Mouse (Mus musculus) right cerebral cortex, adult 18-20 months (tissue): ENCODE data around the gene Kif18b.
A peak's percentile ranks its signal among the peaks of the same experiment; 100 is the strongest.

Source experiments
- DNase-seq: peaks from one replicate; pipeline ENCODE4 v3.0.0; 2022; ENCODE audit warnings: mixed read lengths

Kif18b gene

DNA sequence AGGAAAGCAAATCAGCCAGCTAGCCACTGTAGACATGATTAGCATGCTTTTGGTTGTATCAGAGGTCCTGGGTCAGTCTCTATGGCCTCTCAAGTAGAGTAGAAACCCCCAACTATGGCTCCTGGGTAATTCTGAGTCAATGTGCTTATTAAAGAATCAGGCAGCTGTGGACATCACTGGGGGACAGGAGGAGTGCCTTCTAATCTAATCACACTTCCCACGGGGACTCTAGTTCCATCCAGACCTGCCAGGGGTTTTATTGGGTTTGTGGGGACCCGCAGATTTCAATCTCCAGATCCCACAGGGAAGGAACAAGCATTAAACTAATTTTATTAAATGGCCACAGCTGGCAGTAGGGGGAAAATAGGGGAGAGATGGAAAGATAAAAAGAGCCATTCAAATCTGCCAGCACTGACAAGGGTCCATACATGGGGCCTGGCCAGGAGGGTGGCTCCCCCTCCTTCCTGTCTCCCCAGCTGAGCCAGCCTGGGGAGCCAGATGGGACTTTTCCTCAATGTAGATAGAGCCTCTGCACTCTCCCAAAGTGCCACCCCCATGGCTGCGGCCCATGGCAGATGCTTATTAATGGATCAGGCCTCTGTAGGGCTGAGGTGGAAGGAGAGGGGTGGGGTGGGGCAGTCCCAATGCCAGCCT lies 12.7 kb upstream of the Kif18b start:
- DNase-seq = no peak

DNA sequence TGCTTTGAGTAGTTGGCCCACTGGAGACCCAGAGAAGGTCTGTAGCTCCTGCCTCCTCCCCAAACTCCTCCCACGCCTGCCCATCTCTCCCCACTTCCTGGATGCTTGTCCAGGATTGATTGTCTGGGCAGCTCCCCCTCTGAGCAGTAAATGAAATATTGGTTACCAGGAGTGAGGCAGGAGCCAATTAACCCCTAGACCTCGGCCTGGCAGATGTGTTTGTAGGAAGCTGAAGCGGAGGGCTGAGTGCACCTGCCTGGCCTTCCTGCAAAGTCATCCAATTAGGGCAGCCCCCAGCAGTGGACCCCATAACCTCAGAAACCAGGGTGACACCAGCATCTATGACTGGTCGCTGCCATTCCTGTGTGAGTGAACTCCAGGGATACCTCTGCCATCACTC lies 11.3 kb upstream of the Kif18b start:
- DNase-seq = no peak

DNA sequence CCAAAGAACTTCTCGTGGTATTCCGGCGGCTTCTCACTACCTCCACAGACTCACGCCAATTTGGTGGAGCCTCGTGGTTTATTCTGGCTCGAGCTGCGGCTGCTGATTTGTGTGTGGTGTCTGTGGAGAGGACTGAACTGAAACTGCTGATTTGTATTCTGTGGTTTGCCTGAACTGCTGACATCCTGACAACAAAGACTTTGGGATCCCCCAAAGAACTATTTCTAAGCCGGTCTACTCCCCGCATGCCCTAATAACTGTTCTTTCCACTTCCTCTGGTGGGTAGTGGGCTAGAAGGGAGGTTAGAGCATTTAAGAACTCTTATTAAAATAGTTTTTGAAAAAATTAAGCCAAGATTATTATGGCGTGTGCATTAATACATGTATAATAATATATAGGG lies 5.7 kb upstream of the Kif18b start:
- no peak for DNase-seq

DNA sequence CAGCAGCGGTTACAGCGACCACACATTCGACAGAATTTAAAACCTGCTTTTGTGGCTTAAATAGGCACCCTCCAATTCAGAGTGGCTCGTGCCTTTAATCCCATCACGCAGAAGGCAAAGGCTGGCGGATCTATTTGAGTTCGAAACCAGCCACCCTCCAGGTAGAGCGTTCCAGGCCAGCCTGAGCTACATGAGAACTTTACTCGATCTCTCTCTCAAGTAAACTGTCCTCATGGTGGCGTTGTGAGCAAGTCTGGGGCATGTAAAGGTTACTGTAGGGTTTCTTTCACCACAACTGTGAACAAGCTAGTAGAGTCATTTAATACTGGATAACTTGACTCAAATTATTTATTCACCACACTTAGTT lies 410 bp upstream of the Kif18b start:
- no peak for DNase-seq

DNA sequence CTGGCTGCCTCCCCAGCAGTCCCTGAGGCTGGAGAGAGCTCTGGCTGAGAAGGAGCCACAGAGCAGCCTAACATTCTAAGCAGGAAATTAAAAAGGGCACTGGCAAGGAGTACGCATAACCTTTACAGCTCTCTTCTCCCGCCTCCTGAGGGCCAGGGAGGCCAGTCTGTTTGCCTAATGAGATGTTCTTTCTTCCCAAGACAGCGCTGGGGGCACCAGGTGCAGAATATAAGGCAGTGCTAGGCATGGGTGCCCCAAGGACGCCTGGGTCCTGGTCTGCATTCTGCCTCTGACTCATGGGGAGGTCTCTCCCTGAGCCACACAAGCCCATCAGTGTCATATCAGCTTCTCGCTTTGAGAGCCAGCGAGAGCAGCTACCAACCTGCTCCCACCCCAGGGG lies 3.4 kb downstream of the Kif18b start:
- no peak for DNase-seq

DNA sequence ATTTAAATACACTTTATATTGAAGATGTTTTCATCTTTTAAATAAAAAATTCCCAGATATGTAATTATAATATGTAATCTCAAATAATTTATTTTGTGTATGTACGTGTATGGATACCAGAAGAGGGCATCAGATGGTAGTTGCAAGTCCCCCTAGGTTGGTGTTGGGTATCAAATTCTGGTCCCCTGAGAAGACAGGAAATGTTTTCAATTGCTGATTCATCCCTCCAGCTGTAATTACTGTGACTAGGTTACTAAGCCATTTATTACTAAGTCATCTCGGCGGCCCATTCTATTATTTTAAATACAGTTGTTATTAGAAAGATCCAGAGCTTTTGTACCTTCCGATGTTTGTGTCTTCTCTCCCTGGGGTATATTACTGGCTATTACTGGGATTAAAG lies 6.8 kb downstream of the Kif18b start:
- no peak for DNase-seq

DNA sequence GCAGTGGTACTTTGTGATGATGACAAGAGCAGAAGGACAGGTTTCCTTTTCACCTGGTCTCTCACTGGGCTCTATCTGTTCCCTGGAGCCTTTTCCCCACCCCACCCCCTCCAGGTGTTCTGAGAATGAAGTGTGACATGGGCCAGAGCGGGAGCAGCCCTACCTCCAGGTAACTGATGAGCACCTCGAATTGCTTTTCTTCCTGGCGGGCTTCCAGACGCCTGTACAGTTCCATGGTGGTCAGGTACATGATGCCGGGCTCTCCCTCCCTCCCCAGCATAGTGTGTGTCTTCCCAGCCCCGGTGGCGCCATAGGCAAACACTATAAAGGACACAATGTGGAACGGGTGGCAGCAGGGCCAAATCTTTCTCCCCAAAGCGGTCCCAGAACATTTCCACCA lies 9.5 kb downstream of the Kif18b start:
- DNase-seq = no peak

DNA sequence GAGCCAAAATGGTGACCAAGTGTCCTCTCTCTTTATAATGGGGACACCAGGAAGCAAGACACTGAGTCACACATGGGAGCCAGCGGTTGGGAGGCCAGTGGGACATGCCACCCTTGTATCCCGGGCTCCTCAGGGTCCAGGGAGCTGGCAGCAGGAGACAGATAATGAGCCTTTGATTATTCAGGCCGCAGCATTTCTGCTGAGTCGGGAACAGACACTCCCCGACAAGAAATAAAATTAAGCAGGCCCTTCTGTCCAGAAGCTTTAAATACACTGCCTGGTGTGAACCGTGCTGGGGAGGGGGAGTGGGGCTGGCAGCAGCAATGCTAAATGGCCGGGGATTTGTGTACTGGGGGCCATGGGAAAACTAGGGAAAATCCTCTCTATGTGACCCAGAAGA lies 13.5 kb downstream of the Kif18b start:
- no peak for DNase-seq

DNA sequence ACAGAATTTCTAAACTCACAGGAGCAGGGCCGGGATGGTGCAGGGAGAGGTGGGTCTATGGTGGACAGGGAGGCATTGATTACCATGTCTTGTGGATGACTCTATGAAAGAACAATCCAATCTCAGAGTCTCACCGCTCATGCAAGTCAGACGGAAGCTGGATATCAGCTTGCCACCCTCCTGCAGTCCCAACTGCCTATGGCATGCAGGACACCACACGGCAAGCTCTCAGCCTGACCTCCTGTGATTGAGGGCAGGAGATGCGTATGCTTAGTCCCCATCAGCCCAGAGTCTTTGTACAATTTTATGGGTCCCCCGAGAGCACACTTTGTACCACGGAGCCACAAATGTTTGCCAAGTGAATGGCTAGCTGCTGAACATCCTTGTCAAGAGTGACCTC lies 21.3 kb downstream of the Kif18b start:
- DNase-seq = no peak

DNA sequence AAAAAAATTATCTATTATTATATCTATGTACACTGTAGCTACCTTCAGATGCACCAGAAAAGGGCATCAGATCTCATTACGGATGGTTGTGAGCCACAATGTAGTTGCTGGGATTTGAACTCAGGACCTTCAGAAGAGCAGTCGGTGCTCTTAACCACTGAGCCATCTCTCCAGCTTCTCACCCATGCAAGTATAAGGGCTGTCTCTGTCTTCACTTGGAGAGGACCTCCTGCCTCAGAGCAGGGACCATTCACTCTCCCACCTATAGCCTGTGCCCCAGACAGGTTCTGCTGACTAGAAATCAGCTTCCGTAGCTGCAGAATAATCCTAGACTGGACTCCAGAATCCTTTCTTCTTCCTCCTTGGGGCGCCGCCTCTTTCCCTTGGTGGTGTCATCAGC lies 22.8 kb downstream of the Kif18b start:
- DNase-seq = no peak

DNA sequence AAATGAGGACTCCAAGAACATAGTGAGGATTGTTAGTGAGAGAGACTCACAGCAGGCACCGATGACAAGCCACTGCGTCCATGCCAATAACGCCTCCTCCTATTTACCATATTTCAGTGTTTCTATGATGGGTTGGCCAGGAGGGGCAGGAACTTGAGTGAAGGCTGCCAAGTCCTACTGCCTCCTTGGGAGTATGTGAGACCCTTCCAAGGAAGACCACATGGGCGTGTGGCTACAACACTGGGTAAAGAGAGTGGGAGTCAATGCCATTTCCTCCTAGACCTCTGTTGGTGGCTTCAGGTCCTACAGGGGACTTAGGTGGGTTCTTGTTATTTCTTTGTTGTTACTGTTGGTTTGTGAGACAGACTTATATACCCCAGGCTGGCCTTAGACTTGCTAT lies 23.7 kb downstream of the Kif18b start:
- DNase-seq = no peak

DNA sequence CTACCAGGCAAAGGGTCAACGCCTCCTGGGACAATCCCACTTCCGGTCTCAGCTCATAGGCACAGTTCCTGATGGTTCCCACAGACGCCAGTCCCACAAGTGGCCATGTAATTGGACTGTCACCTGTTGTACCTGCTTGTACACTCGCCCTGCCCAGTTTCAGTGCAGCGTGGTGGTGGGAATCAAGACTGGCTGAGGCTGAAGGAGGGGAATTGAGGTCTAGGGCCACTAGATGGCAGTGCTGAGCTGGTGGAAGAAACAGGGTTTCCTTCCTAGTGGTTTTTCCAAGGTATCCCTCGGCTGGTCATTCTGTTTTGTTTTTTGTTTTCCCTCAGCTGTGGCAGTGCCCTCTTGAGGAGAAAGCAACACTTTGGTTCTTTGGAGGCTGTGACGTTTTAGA lies 24.2 kb downstream of the Kif18b start, which contains the start of gene Gfap:
Gene Gfap, minus strand, starts transcription at position 150 of the 400 bp plus-strand sequence.
- DNase-seq = peak; percentile 65

DNA sequence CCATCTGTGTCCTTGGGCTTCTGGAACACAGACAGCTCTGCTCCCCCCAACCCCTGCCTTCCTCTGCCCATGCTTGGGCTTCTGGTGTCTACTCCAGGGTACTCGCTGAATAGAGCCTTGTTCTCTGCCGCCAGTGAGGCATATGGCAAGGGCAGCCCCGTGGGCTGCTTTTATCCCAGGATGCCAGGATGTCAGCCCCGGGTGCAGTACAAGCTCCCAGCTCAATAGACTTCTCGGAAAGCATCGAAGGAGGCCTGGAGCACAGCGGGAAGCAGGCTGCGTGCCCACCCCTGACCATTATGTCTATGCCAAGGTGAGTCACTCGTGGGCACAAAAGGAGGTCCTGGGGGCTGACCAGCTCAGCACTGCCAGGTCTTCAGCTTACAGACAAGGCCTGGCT lies 26.5 kb downstream of the Kif18b start:
- peak; percentile 31 for DNase-seq

DNA sequence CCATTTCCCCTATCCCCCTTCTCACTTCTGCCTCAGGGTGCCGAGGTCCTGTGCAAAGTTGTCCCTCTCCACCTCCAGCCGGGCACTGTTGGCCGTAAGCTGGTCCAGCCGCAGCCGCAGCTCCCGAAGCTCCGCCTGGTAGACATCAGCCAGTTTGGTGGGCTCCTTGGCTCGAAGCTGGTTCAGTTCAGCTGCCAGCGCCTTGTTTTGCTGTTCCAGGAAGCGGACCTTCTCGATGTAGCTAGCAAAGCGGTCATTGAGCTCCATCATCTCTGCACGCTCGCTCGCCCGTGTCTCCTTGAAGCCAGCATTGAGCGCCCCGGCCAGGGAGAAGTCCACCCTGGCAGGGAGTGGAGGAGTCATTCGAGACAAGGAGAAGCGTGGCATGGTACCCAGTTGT lies 28.3 kb downstream of the Kif18b start:
- no peak for DNase-seq

DNA sequence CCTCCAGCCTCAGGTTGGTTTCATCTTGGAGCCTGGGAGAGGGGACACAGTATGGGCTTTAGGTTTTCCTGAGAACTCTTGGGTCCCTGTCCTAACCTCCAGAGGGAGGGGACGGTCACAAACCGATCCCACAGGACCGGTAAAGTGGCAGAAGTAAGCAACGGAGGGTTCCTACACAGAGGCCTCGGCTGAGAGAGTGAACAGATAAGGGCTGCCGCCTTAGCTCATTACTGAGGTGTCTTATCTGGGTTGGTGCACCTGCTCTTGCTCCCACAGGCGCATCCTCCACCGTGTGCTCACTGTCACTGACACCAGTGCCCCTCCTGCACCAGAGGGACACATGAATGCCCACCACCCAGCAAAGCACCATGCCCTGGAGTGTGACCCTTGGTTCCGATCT lies 29.1 kb downstream of the Kif18b start:
- DNase-seq = no peak

DNA sequence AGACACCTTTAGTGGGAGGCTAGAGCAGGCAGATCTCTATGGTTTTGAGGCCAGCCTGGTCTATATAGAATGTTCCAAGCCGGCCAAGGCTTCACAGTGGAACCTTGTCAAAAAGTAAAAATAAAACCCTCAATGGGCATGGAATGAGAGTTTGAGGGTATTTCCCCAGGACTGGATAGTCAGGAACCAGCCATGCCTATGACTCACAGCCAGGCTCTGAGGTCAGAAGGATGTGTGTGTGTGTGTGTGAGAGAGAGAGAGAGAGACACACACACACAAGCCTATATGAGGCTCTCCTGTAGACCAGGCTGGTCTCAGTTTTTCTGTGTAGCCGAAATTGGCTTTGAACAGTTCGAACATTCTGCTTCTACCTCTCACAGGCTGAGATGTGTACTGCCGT lies 30.2 kb downstream of the Kif18b start:
- no peak for DNase-seq

DNA sequence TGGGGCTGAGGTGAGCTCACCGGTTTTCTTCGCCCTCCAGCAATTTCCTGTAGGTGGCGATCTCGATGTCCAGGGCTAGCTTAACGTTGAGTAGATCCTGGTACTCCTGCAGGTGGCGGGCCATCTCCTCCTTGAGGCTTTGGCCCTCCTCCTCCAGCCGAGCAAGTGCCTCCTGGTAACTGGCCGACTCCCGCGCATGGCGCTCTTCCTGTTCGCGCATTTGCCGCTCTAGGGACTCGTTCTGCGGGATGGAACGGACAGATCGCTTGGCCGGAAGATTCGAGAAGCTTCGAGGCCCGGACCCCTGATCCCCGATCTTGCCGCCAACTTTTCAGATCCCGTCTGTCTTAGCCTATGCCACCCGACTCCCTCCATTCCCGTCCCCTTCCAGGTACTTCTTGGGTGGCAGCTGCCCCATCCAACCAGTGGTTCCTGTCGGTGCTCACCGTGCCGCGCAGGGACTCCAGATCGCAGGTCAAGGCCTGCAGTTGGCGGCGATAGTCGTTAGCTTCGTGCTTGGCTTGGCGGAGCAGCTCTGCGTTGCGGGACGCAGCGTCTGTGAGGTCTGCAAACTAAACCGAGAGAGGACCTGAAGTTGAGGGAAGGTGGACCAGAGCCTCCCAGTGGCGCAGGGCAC lies 31.8 kb downstream of the Kif18b start:
- DNase-seq = peak; percentile 33

DNA sequence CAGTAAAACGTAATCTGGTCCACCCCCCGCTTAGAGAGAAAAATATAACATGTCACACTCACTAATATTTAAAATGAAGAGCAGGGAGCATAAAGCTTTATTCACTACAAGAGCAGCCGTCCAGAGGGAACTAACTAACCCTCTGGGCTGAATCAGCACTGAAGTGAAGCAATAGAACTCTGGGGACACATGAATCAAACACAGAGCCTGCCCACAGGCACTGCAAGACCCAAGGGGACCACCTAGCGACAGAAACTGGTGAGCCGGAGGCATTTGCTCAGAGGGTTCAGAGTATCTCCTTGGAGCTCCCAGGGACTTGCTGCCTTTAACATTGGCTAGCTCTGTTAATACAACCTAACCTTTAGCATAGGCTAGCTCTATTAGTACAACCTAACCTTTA lies 34.8 kb downstream of the Kif18b start:
- no peak for DNase-seq

DNA sequence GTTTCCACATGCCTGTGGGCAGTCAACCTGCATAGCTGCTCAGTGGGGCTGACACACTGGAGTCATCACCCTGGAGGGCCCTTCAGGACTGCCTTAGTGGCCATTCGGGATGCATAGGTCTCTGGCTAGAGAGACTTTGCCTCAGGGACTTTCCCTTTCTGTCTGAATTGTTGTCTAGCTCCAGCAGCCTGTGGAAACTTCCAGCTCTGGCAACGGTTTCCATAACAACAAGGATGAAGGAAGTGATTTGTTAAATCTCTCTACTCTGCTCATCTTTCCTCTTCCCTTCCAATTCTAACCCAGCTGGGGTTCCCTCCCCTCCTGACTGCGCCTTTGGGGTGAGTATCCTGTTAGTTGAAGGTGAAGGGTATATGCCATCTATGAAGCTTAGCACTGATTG lies 36.8 kb downstream of the Kif18b start:
- peak; percentile 63 for DNase-seq

DNA sequence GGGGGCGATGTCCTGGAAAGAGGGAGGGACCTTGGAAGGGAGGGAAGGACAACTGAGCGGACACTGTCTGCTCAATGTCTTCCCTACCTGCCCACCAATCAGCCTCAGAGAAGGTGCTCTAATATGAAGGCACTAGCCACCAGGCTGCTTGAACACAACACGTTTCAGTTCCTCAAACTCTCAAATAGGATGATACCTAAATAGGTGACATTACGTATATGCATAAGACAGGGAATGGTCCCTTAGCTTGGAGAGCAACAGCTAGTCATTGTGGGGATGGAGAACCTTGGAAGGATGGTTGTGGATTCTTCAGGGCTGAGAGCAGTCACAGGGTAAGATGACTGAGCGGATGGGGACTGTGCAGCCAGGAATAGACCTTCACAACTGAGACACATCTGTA lies 37.5 kb downstream of the Kif18b start:
- no peak for DNase-seq

DNA sequence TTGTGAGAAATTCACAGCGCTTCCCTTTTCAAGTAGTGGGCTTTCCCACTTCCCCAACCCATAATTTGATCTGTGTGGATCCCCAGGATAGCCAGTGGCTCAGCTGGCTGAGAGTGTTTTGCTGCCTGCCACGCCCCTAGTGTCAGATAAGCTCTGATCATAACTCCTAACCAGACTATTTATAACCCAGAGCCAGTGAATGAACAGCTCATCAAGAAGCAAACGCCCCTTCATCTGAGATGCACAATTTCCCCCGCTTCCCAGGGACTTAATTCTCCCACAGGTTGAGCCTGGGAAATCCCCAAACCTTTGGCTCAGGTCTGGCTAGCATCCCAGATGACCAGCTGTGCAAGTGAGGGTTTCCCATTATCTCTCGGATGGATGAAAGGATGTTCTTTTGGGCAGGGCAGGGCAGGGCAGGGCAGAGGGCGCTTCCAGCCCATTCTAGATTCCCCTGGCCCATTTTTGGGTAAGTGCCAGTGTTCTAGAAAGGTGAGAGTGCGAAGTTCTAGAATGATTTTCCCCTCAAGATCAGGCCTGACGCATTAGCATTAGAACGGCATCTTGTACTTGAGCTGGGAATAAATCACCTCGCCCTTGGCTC lies 40.2 kb downstream of the Kif18b start, which contains the start of gene Fam187a:
Gene Fam187a, plus strand, starts transcription at position 554 of the 604 bp plus-strand sequence.
- no peak for DNase-seq

DNA sequence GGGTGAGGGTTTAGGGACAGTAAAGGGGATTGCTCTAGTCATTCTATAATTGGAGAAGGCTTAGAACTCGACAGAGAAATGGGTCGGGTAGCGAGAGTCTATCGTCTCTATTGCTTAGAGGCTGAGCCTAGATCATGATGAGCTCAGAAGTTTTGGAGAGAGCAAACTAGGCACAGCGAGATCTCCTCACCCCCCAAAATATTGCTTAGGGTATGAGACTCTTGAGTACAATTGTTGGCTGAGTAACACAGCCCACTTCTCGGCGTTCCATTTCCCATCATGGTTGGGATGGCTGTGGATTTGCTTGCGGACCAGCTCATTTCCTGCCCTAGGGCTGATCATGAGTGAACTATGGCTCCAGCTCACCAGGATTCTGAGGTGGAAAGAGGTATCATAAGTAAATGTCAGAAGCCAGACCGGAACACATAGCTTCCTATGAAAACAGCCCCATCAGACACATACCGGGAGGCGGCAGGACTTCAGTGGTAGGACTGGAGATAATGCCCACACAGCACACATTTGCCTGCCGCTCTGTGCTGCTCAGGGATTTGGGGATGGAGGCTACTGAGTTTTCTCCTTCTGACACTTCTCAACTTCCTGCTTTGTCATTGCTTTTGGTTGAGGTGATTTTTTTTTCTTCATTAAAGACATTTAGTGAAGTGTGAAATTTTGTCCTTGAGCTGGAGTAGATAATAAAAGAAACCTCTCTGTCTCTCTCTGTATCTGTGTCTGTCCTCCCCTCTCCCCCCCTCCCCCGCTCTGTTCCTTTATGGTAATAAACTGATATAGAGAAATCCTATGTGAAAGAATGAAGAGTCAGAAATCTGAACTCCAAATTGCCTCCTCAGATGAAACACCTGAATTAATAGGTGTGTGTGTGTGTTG lies 43.4 kb downstream of the Kif18b start:
- no peak for DNase-seq

DNA sequence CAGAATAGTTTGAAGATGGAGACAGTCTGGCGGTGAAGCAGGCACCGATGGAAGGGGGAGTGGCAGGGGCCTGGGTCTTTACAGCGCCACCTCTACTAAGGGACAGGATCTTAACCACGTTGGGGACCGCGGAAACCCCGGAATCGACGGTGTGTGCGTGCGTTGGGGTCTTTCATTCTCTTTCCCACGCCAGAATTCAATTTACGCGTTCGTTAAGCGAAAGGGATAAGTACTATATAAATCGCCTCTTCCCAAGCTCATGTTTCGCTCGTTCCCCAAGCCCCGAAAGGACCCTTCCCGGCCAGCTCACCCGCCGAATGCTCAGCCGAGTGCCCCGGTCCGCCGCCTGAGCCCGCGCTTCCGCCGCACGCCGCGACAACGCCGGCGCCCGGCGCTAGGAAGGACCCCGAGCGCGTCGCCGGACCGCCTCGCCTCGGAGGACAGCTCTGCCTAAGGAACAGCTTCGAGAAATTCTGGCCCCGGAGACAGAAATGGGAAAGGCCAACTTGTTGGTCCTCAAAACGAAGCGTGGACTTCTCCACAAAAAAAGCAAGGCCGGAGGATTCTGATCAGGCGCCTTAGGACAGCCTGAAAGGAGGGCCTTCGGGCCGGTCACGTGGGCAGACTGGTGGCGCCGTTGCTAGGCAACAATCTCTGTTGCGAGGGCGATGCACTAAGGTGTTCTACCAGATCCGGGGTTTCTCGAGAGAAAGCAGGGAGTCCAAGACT lies 44.2 kb downstream of the Kif18b start, which contains the start of the genes Eftud2 and Ccdc103:
Gene Eftud2, minus strand, starts transcription at position 401 of the 729 bp plus-strand sequence.
Gene Ccdc103, plus strand, starts transcription at position 620 of the 729 bp plus-strand sequence.
- peak; percentile 93 for DNase-seq
